Mouse (Mus musculus) embryo, embryonic 10.5 days (tissue): Measurements from ENCODE around the gene Gm6502.
"Not testable (repeated sequence)": the region's sequence is repeated elsewhere in the genome, so short reads cannot be mapped to it uniquely, and the experiment has no call there.

ENCODE experiments used
- DNase-seq: peaks from one replicate; pipeline ENCODE4 v3.0.0-alpha.2; 2015; ENCODE audit warnings: low spot score

Gene Gm6502

GRCm38 (mm10) chr5:94314135-94314534, at the start of gene Gm6502:
Gene Gm6502, plus strand, starts transcription at chr5:94314435.
- DNase-seq: not testable (repeated sequence)

- DNase-seq: not testable (repeated sequence)
Measured at GRCm38 (mm10) chr5:94306696-94307095, 7.5 kb upstream of the Gm6502 start, which contains the start of gene A430089I19Rik. Gene A430089I19Rik, minus strand, starts transcription at chr5:94306796.

- DNase-seq: not testable (repeated sequence)
Measured at GRCm38 (mm10) chr5:94339449-94339848, 25.2 kb downstream of the Gm6502 start, which contains the start of gene AA792892. Gene AA792892, plus strand, starts transcription at chr5:94339749.
